Mouse (Mus musculus) layer of hippocampus, adult 9-10 months (tissue): Measurements from ENCODE around the gene Klhl28.

Source experiments
- DNase-seq: peaks from one replicate; pipeline ENCODE4 v3.0.0; 2022; ENCODE audit warnings: low spot score

The Klhl28 gene

GRCm38 (mm10) chr12:64965124-64966026 lies at the start of gene Klhl28, which contains the start of gene Togaram1:
TSS of gene Klhl28 (minus strand) at chr12:64965534.
TSS of gene Togaram1 (plus strand) at chr12:64965804.
- peak; percentile 98 for DNase-seq

DNA sequence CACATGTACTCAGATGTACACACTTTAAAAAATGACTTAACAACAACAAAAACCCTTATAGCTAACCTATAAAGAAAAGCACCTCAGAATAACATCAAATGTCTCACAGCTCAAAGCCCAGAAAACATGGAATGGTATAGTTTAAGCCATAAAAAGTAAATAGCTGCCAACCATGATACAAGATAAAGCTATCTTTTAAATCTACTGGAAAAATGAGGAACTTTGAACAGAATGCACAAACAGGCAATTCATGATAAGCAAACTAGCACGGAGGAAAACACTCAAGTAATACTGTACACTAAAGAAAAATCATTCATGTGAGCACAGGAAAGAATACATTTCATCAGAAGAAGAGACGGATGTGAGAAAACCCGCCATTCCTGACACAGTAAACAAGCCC lies 42.4 kb upstream of the Klhl28 start:
- no peak for DNase-seq

GRCm38 (mm10) chr12:64977518-64977917 lies 12.2 kb upstream of the Klhl28 start:
- no peak for DNase-seq

GRCm38 (mm10) chr12:64976191-64976590 lies 10.9 kb upstream of the Klhl28 start:
- no peak for DNase-seq

DNA sequence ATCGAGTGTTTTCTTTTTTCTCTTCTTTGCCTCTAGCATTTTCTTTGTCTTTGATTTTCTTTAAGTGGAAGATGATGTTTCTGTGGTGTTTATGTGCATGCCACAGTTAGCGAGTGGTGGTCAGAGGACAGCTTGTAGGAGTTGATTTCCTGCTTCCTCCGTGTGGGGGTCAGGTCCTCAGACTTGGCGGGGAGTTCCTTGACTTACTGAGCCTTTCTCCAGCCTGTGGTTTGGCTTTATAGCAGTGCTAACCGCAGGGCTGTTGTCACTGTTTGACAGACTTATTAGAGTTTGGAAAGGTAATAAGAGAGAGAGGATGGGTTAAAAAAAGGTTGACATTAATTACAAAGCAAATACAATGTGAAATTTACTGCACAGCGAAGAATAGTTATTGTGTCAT lies 10.2 kb upstream of the Klhl28 start:
- no peak for DNase-seq

GRCm38 (mm10) chr12:64972063-64972462 lies 6.7 kb upstream of the Klhl28 start:
- no peak for DNase-seq

GRCm38 (mm10) chr12:64971399-64971798 lies 6.1 kb upstream of the Klhl28 start:
- DNase-seq = no peak

DNA sequence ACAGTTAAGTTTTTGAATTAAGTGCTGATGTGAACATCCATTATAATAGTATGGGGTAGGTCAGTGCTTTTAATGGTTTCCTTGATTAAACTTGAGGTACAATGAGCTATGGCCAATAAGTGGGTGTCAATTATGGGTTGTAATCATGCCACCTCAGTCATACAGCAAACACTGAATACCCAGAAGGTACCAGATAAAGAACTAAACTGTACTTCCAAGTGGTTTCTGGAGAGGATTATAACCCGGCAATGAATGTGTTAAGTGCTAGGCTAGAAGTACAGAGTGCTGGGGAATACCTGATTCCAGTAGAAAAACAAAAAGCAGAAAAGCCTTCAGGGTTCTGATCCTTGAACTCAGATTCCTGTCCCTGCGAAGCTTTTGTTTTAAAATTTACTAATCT lies 2.7 kb upstream of the Klhl28 start:
- DNase-seq = no peak

GRCm38 (mm10) chr12:64967470-64967869 lies 2.1 kb upstream of the Klhl28 start:
- no peak for DNase-seq

GRCm38 (mm10) chr12:64966652-64967435 lies 1.5 kb upstream of the Klhl28 start:
- DNase-seq = no peak

DNA sequence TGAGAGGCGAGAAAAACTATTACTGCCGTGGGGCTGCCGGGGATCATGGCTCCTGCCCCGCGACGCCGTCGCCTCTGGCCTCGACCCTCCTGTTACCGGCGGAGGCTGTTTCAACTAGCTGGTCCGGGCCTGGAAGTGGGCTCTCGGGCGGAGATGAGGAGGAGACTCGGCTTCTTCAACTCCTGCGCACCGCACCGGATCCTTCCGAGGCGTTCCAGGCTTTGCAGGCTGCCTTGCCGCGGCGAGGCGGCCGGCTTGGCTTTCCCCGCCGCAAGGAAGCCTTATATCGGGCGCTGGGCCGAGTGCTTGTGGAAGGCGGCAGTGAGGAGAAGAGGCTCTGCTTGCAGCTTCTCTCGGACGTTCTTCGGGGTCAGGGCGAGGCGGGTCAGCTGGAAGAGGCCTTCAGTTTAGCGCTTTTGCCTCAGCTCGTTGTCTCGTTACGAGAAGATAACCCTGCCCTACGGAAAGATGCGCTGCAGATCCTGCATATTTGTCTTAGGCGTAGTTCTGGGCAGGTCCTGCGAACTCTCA lies 832 bp upstream of the Klhl28 start:
- DNase-seq = no peak

GRCm38 (mm10) chr12:64964560-64964959 lies 774 bp downstream of the Klhl28 start:
- DNase-seq = no peak

DNA sequence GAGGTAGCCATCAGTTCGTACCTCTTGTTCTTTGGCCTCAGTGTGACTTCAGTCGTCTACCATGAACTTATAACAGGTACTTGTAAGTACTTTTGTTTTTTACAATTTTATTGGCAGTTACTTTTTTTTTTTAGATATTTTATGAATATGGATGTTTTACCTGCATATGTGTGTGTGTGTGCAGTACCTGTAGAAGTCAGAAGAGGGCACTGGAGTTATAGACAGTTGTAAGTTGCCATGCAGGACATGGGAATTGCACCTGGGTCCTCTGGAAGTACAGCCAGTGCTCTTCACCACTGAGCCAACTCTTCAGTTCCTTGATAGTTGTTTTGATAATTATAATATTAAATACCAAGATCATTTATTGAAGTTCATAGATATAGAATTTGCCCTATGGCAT lies 27.8 kb downstream of the Klhl28 start:
- DNase-seq = no peak

GRCm38 (mm10) chr12:64917578-64918471 lies 47.5 kb downstream of the Klhl28 start, which contains the start of gene Gm527:
TSS of gene Gm527 (plus strand) at chr12:64917906.
- DNase-seq = peak; percentile 82

- no peak for DNase-seq
Observed at GRCm38 (mm10) chr12:64916735-64917134, 48.6 kb downstream of the Klhl28 start.

GRCm38 (mm10) chr12:64912996-64913395 lies 52.3 kb downstream of the Klhl28 start:
- DNase-seq = no peak

DNA sequence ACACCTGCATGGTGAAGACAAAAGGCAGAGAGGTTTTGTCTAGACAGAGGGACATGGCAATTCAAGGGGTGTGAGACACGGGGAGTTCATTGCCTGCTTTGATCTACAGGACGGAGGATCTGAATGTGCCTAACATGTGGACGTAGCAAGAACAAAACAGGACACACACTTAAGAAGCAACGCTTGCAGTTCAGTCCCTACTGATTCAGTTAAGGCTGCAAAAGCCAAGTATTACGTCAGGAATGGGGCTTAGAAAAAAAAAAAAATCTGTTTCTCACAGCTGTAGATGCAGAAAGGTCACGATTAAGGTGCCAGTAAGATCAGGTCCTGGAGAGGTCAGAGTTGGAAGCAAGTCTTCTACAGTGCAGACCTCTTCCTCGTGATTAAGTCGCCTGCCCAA lies 62.1 kb downstream of the Klhl28 start:
- no peak for DNase-seq

DNA sequence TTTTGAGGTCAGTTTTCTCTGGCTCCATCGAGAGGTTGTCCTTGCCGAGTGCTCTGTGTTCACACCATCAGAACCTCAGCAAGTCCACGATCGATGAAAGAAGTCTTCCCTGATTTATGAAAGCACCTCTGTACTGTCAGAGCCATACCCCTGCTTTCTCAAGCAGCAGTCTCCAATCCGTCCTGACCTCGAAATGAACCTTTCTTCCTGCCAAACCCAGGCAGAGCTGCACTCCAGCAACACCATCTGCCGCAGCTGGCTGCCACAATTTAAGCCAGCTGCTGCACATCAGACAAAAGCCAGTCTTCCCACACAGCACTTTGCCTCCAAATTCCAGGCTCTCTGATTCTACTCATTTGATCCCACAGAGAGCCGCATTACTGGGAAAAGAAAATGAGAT lies 62.8 kb downstream of the Klhl28 start:
- no peak for DNase-seq

DNA sequence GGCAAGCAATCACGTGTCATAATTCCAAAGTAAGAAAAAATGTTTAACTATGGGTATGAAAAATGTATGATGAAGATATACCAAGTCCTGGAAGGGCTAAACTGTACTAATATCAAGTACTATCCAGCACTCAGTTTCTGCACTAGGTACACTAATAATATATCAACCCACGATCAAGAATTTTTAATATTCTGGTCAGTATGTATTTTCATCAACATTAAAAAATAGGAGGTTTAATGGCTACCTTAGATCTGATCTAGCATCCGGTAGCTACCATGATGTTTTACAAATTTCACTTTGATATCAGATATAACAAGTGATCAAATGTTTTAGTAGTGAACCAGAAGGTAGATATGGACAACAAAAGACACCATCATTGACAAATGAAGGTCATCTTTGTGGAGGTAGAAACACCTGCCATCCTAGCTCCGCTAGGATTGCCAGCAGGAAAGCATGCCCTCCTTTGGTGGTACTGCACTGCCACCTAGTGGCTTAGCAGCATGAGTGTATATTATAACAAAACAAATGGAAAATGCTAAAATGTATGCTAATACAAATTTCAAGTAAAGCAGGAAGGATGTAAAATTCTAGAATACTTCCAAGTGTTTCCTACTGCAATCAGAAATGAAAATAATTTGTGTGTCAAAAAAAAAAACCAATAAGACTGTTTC lies 68.1 kb downstream of the Klhl28 start:
- DNase-seq = peak; percentile 17
